Mouse (Mus musculus) ES-E14 (cell line): ENCODE measurements around the gene Ston1. TPM values are rescaled to one million over a fixed set of nuclear protein-coding genes. Genes with fewer than 3 reads are reported as not detected.

Source experiments
- DNase-seq: peaks from one replicate; pipeline ENCODE4 v3.0.0-alpha.2; 2013; ENCODE audit warnings: low read depth, low spot score
- H3K27ac ChIP-seq: 2 replicates; pipeline ENCODE4 v1.5.1; 2012; ENCODE audit warnings: low read depth, mild to moderate bottlenecking, low read length, moderate library complexity, mixed read lengths; ENCODE audit not compliant: poor library complexity, insufficient read depth, severe bottlenecking
- H3K36me3 ChIP-seq: 2 replicates; pipeline ENCODE4 v1.6.1; 2012; ENCODE audit warnings: mild to moderate bottlenecking, low read length, moderate library complexity, mixed read lengths; ENCODE audit not compliant: control insufficient read depth, poor library complexity, insufficient read depth, severe bottlenecking
- H3K4me1 ChIP-seq, 2 experiments: fragments of 150-350 bp in 1 of 2; sonication (generic) in 1 of 2; 2 replicates each; pipeline ENCODE4 v1.6.1; 2012; ENCODE audit warnings: low read length in 2 of 2, mild to moderate bottlenecking in 1 of 2, mixed read lengths in 1 of 2; ENCODE audit not compliant: control insufficient read depth in 2 of 2, insufficient read depth in 2 of 2, poor library complexity in 1 of 2
- H3K4me3 ChIP-seq, 2 experiments: fragments of 150-350 bp in 1 of 2; sonication (generic) in 1 of 2; 2 replicates each; pipeline ENCODE4 v1.5.1; 2012; ENCODE audit warnings: low read length in 2 of 2, low read depth in 1 of 2, mild to moderate bottlenecking in 1 of 2, mixed read lengths in 1 of 2; ENCODE audit not compliant: insufficient read depth in 1 of 2, poor library complexity in 1 of 2, severe bottlenecking in 1 of 2
- H3K9ac ChIP-seq: 2 replicates; pipeline ENCODE4 v1.6.1; 2012; ENCODE audit warnings: low read depth, mild to moderate bottlenecking, low read length, mixed read lengths; ENCODE audit not compliant: poor library complexity, insufficient read depth, severe bottlenecking
- H3K9me3 ChIP-seq: fragments of 150-350 bp; sonication (generic); 2 replicates; pipeline ENCODE4 v1.6.1; 2012; ENCODE audit warnings: low read depth, mild to moderate bottlenecking, low read length; ENCODE audit not compliant: control insufficient read depth, insufficient read depth
- CHD2 ChIP-seq: IDR thresholded peaks from 2 replicates; pipeline ENCODE4 v1.6.1; 2014; ENCODE audit warnings: mild to moderate bottlenecking, low read depth, low read length, inconsistent platforms
- HCFC1 ChIP-seq: IDR thresholded peaks from 2 replicates; pipeline ENCODE4 v1.6.1; 2012; ENCODE audit warnings: low read length, inconsistent platforms, borderline replicate concordance; ENCODE audit not compliant: insufficient read depth
- MAFK ChIP-seq: IDR thresholded peaks from 2 replicates; pipeline ENCODE4 v1.6.1; 2014; ENCODE audit warnings: mild to moderate bottlenecking, low read depth, low read length, inconsistent platforms; ENCODE audit not compliant: insufficient read depth
- ZC3H11A ChIP-seq: IDR thresholded peaks from 2 replicates; pipeline ENCODE4 v1.6.1; 2012; ENCODE audit warnings: low read depth, mild to moderate bottlenecking, inconsistent platforms, low read length, borderline replicate concordance
- ZNF384 ChIP-seq: IDR thresholded peaks from 2 replicates; pipeline ENCODE4 v1.6.1; 2012; ENCODE audit warnings: low read depth, low read length, inconsistent platforms
- in situ Hi-C, 2 experiments: fragments of 600-800 bp; cut with MboI; formaldehyde crosslinking; loops; one replicate each; pipeline ENCODE4 v1.15.1; 2025; ENCODE audit warnings: low sequenced_read_pairs in 2 of 2, inconsistent platforms in 1 of 2; ENCODE audit not compliant: unreplicated experiment in 2 of 2
- total RNA-seq: library from RNA; depleted of rRNA; stranded (reverse); fragments of 300-350 nt; gene quantifications from 2 replicates; pipeline ENCODE4 v1.2.3, GENCODE M21; 2012

Gene Ston1
- total RNA-seq, 1 experiment, result 4.5 TPM

GRCm38 (mm10) chr17:88558168-88558842 is 39.2 kb upstream of the Ston1 start:
- peaks cover 0 to 5% of the 10 kb centered on the region in 2 experiments; a peak in 2 of 4 replicates for H3K4me1 ChIP-seq
- in situ Hi-C loops, result no loop called here
- H3K9me3 ChIP-seq, result no peaks in the 10 kb centered on the region
- no peak overlapping the region for H3K27ac ChIP-seq
- peaks cover 6% of the 10 kb centered on the region for H3K36me3 ChIP-seq
- no peak for TF ChIP-seq CHD2
- TF ChIP-seq ZC3H11A, result no peak; the same call in 1 of the 2 replicates
- TF ChIP-seq ZNF384, result no peak
- no peak overlapping the region for H3K4me3 ChIP-seq
- H3K9ac ChIP-seq, result no peak overlapping the region
- DNase-seq, result peak; percentile 74

- TF ChIP-seq CHD2, result no peak
- TF ChIP-seq ZNF384, result no peak
- no peak for TF ChIP-seq MAFK
- TF ChIP-seq HCFC1, result no peak
- no peak for TF ChIP-seq ZC3H11A
- in situ Hi-C loops, result no loop called here
- H3K27ac ChIP-seq, result no peak overlapping the region
- no peak overlapping the region for H3K9ac ChIP-seq
- H3K4me1 ChIP-seq, result no peaks in the 10 kb centered on the region
- no peak for DNase-seq
- H3K9me3 ChIP-seq, result no peaks in the 10 kb centered on the region
- peaks cover 10% of the 10 kb centered on the region for H3K36me3 ChIP-seq
- H3K4me3 ChIP-seq, result no peak overlapping the region
Observed at GRCm38 (mm10) chr17:88563611-88564010, 33.9 kb upstream of the Ston1 start.

GRCm38 (mm10) chr17:88569807-88570540 is 27.5 kb upstream of the Ston1 start:
- Histone ChIP-seq H3K4me3 (no peak overlapping the region), H3K9me3 (no peaks in the 10 kb centered on the region), H3K27ac (no peak overlapping the region), H3K4me1 (peaks cover 0 to 2% of the 10 kb centered on the region in 2 experiments; a peak in 1 of 4 replicates), H3K9ac (no peak overlapping the region), H3K36me3 (peaks cover 6% of the 10 kb centered on the region)
- in situ Hi-C loops, result no loop called here
- DNase-seq, result no peak
- TF ChIP-seq ZC3H11A (no peak), HCFC1 (no peak), ZNF384 (no peak), MAFK (no peak), CHD2 (no peak)

DNA sequence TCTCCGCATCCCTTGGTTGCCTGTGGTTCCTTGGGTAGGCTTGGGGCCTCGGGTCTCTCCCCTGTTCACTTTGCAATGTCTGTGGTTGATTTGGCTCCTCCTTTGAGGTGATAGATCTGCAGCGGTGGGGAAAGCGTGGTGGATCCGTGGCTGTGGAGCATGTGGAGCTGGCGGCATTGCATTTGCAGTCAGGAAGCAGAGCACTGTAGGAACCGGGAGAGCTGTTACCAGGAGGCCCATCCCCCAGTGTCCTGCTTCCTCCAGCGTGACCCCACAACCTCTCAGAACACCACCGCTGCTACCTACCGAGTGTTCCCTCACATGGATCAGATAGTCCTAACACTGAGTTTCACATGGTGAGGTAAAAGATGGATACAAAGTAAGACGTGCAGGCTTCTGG is 26.7 kb upstream of the Ston1 start:
- TF ChIP-seq HCFC1 (no peak), MAFK (no peak), CHD2 (no peak), ZNF384 (no peak), ZC3H11A (no peak)
- peaks cover 0 to 2% of the 10 kb centered on the region in 2 experiments; a peak in 1 of 4 replicates for H3K4me1 ChIP-seq
- peaks cover 6% of the 10 kb centered on the region for H3K36me3 ChIP-seq
- H3K9me3 ChIP-seq, result no peaks in the 10 kb centered on the region
- no peak overlapping the region for H3K27ac ChIP-seq
- H3K9ac ChIP-seq, result peak overlapping the region; percentile 68
- no peak for DNase-seq
- in situ Hi-C loops, result no loop called here
- peak overlapping the region; percentile 30 to 49; a peak in 2 of 4 replicates for H3K4me3 ChIP-seq
